Mouse (Mus musculus): ENCODE data around the gene Map3k5. TPM values are rescaled to one million over a fixed set of nuclear protein-coding genes. Genes with fewer than 3 reads are reported as not detected.

Gene Map3k5
- polyA plus RNA-seq (2012; fragmentation: generic; extraction: Trizol), result 0.53 TPM

DNA sequence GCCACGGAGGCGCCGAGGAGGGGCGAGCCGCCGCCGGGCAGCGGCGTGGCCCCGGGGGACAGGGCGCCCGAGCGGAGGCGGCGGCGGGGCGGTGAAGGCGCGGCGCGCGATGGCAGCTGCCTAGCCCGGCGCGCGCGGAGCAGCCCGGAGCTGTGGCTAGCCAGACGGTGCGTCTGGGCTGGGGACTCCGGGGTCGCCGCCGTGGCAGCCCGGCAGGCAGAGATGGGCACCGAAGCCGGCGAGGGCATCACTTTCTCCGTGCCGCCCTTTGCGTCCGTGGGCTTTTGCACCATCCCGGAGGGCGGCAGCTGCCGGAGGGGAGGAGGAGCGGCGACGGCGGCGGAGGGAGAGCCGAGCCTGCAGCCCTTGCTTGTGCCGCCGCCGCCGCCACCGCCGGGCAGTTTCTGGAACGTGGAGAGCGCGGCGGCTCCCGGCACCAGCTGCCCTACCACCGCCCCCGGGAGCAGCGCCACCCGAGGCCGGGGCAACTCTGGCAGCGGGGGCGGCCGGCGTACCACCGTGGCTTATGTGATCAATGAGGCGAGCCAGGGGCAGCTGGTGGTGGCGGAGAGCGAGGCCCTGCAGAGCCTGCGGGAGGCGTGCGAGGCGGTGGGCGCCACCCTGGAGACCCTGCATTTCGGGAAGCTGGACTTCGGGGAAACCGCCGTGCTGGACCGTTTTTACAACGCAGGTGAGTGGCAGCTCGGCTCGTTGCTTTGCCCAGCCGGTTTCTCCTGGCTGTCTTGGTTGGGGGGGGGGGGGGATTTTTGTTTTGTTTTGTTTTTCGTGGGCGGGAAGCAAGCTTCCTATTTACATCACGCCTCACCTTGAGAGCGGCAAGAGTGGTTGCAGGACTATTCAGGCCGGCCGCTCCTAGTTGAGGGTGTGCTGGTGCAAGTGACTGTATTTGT, at the start of gene Map3k5:
TSS of gene Map3k5 (plus strand) at position 89 of the 911 bp plus-strand sequence.
- H3K27me3 ChIP-seq (ENCODE audit: control insufficient read depth, insufficient read depth, insufficient read length), result peaks cover 21% of the 10 kb centered on the region
- peak within 1 kb of the TSS; percentile 10 for H3K4me3 ChIP-seq
- peak within 1 kb of the TSS; percentile 81 for H3K4me2 ChIP-seq (ENCODE audit: low read depth)
- peak within 1 kb of the TSS; percentile 26 for H3ac ChIP-seq (ENCODE audit: control insufficient read depth, insufficient read length)
- no peaks in the 10 kb centered on the region for H3K79me2 ChIP-seq (ENCODE audit: control insufficient read depth, insufficient read depth)
- TF ChIP-seq MYOG (IDR thresholded peaks at IDR 0.05; ENCODE audit: control insufficient read depth in 1 of 3, insufficient read depth in 1 of 3, insufficient read length in 2 of 3, low read depth in 2 of 3) (peak in 1 of 3 experiments; percentile 28), E2F4 (IDR thresholded peaks at IDR 0.05; ENCODE audit: insufficient read depth) (no peak), TCF3 (IDR thresholded peaks at IDR 0.05; ENCODE audit: insufficient read length, low read depth) (no peak), USF1 (IDR thresholded peaks at IDR 0.05; ENCODE audit: low read depth) (no peak), TCF12 (IDR thresholded peaks at IDR 0.05; ENCODE audit: insufficient read depth, poor library complexity, severe bottlenecking) (no peak), CEBPB (IDR thresholded peaks at IDR 0.05; ENCODE audit: insufficient read depth, poor library complexity, severe bottlenecking) (no peak), POLR2AphosphoS2 (IDR thresholded peaks at IDR 0.05; ENCODE audit: insufficient read length, low read depth) (no peak), SRF (IDR thresholded peaks at IDR 0.05; ENCODE audit: control insufficient read depth, insufficient read length, low read depth) (no peak), MYOD1 (IDR thresholded peaks at IDR 0.05; ENCODE audit: control insufficient read depth in 1 of 3, insufficient read length in 2 of 3, low read depth in 2 of 3) (peak in 1 of 3 experiments; percentile 31)
- no peaks in the 10 kb centered on the region for H3K36me3 ChIP-seq (ENCODE audit: control insufficient read depth, insufficient read depth)

DNA sequence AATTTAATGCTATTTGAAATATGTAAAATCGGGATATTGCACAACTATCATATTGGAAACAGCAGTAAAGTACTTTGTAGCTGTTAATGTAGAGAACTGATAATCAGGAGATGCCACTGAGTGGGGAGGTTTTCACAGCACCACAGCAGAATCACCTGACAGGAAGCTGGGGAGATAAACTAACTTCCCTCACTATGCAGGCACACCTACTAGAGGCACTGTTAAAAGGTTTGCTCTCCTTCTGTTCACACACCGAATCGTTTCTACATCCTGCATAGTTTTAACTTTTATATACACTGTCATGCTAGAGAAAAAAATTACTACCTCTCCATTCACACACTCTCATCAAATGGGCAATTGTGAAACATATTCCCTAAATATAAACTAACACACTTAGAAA, 48.0 kb upstream of the Map3k5 start:
- H3K36me3 ChIP-seq (ENCODE audit: control insufficient read depth, insufficient read depth), result no peaks in the 10 kb centered on the region
- H3K4me2 ChIP-seq (ENCODE audit: low read depth), result no peak overlapping the region
- no peak overlapping the region for H3K4me3 ChIP-seq
- TF ChIP-seq CEBPB (IDR thresholded peaks at IDR 0.05; ENCODE audit: insufficient read depth, poor library complexity, severe bottlenecking) (no peak), USF1 (IDR thresholded peaks at IDR 0.05; ENCODE audit: low read depth) (no peak), SRF (IDR thresholded peaks at IDR 0.05; ENCODE audit: control insufficient read depth, insufficient read length, low read depth) (no peak), TCF12 (IDR thresholded peaks at IDR 0.05; ENCODE audit: insufficient read depth, poor library complexity, severe bottlenecking) (no peak), MYOD1 (IDR thresholded peaks at IDR 0.05; ENCODE audit: control insufficient read depth in 1 of 3, insufficient read length in 2 of 3, low read depth in 2 of 3) (no peak), POLR2A (IDR thresholded peaks at IDR 0.05; ENCODE audit: insufficient read length, low read depth) (no peak), E2F4 (IDR thresholded peaks at IDR 0.05; ENCODE audit: insufficient read depth) (no peak), MYOG (IDR thresholded peaks at IDR 0.05; ENCODE audit: control insufficient read depth in 1 of 3, insufficient read depth in 1 of 3, insufficient read length in 2 of 3, low read depth in 2 of 3) (no peak)
- H3K27me3 ChIP-seq (ENCODE audit: control insufficient read depth, insufficient read depth, insufficient read length), result no peaks in the 10 kb centered on the region
- H3K79me2 ChIP-seq (ENCODE audit: control insufficient read depth, insufficient read depth), result no peaks in the 10 kb centered on the region
- no peak overlapping the region for H3ac ChIP-seq (ENCODE audit: control insufficient read depth, insufficient read length)

DNA sequence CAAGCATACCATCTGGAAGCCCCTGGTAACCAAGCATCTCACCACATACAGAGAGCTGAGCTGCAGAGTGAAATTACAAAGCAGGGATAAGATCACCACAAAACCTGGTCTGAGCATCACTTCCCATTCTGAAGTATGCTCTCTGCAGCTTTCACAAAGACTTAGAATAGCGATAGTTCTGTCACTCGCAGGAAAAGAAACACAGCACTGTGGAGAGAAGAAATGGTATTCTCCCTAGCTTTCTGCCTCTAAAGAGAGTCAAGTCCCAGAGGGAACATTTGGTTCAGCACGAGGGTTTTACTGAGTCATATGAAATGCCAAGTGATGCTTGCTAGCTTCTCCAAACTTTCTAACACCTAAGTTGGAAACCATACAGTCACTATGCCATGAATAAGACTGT, 44.4 kb upstream of the Map3k5 start:
- Histone ChIP-seq H3K79me2 (ENCODE audit: control insufficient read depth, insufficient read depth) (no peaks in the 10 kb centered on the region), H3K36me3 (ENCODE audit: control insufficient read depth, insufficient read depth) (no peaks in the 10 kb centered on the region), H3K4me3 (no peak overlapping the region), H3K4me2 (ENCODE audit: low read depth) (no peak overlapping the region), H3K27me3 (ENCODE audit: control insufficient read depth, insufficient read depth, insufficient read length) (no peaks in the 10 kb centered on the region), H3ac (ENCODE audit: control insufficient read depth, insufficient read length) (no peak overlapping the region)
- no peak for TF ChIP-seq MYOG (IDR thresholded peaks at IDR 0.05; ENCODE audit: control insufficient read depth in 1 of 3, insufficient read depth in 1 of 3, insufficient read length in 2 of 3, low read depth in 2 of 3)
- TF ChIP-seq POLR2A (IDR thresholded peaks at IDR 0.05; ENCODE audit: insufficient read length, low read depth), result no peak
- TF ChIP-seq REST (IDR thresholded peaks at IDR 0.05; ENCODE audit: insufficient read depth, insufficient read length), result no peak
- TF ChIP-seq E2F4 (IDR thresholded peaks at IDR 0.05; ENCODE audit: insufficient read depth), result no peak
- TF ChIP-seq TCF3 (IDR thresholded peaks at IDR 0.05; ENCODE audit: insufficient read length, low read depth), result no peak
- TF ChIP-seq CEBPB (IDR thresholded peaks at IDR 0.05; ENCODE audit: insufficient read depth, poor library complexity, severe bottlenecking), result no peak
- no peak for TF ChIP-seq MAX (IDR thresholded peaks at IDR 0.05; ENCODE audit: low read depth)

DNA sequence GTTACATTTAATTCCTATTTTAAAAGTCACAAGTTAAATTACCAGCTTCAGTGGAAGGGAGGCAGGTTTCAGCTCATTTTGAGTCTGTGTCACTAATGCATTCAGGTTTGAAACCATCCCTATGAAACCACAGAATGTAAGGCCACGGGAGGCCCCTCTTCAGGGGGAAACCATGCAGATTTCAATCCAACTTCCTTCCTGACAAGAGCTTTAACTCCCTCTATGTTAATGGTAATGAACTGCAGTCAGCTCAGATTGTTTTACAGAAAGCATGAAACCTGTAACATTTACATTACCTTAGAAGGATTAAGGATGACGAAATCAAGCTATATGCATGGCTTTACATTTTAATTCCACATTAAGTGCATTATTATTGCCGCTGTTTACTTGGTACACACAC, 42.6 kb upstream of the Map3k5 start:
- Histone ChIP-seq H3K27me3 (ENCODE audit: control insufficient read depth, insufficient read depth, insufficient read length) (no peaks in the 10 kb centered on the region), H3K4me3 (no peak overlapping the region), H3K4me2 (ENCODE audit: low read depth) (no peak overlapping the region), H3K79me2 (ENCODE audit: control insufficient read depth, insufficient read depth) (no peaks in the 10 kb centered on the region), H3ac (ENCODE audit: control insufficient read depth, insufficient read length) (no peak overlapping the region), H3K36me3 (ENCODE audit: control insufficient read depth, insufficient read depth) (no peaks in the 10 kb centered on the region)
- no peak for TF ChIP-seq CEBPB (IDR thresholded peaks at IDR 0.05; ENCODE audit: insufficient read depth, poor library complexity, severe bottlenecking)
- TF ChIP-seq POLR2AphosphoS2 (IDR thresholded peaks at IDR 0.05; ENCODE audit: insufficient read length, low read depth), result no peak
- TF ChIP-seq MYOD1 (IDR thresholded peaks at IDR 0.05; ENCODE audit: control insufficient read depth in 1 of 3, insufficient read length in 2 of 3, low read depth in 2 of 3), result no peak

DNA sequence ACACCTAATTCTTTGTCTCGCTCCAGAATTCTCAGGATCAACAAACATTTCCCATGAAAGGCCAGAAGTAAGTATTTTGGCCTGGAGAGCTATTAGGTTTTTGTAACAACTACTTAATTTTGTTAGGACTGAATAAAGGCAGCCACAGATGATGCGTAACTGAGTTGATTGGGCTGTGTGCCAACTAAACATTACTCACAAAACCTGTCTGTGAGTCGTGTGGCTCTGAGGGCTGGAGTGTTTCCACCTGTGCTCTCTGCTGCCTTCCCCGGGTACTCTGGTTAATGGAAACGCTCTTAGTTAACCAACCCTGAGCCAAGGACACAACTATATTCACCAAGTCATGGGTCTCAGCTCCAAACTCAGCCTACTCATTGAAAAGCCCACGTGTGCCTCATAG, 41.1 kb upstream of the Map3k5 start:
- H3K4me3 ChIP-seq, result no peak overlapping the region
- no peaks in the 10 kb centered on the region for H3K36me3 ChIP-seq (ENCODE audit: control insufficient read depth, insufficient read depth)
- no peaks in the 10 kb centered on the region for H3K27me3 ChIP-seq (ENCODE audit: control insufficient read depth, insufficient read depth, insufficient read length)
- no peak for TF ChIP-seq TCF12 (IDR thresholded peaks at IDR 0.05; ENCODE audit: insufficient read depth, poor library complexity, severe bottlenecking)
- no peak for TF ChIP-seq SRF (IDR thresholded peaks at IDR 0.05; ENCODE audit: control insufficient read depth, insufficient read length, low read depth)
- TF ChIP-seq USF1 (IDR thresholded peaks at IDR 0.05; ENCODE audit: low read depth), result no peak
- TF ChIP-seq POLR2A (IDR thresholded peaks at IDR 0.05; ENCODE audit: insufficient read length, low read depth), result no peak
- TF ChIP-seq POLR2AphosphoS2 (IDR thresholded peaks at IDR 0.05; ENCODE audit: insufficient read length, low read depth), result no peak
- no peak for TF ChIP-seq MYOG (IDR thresholded peaks at IDR 0.05; ENCODE audit: control insufficient read depth in 1 of 3, insufficient read depth in 1 of 3, insufficient read length in 2 of 3, low read depth in 2 of 3)
- TF ChIP-seq TCF3 (IDR thresholded peaks at IDR 0.05; ENCODE audit: insufficient read length, low read depth), result no peak
- no peak for TF ChIP-seq MAX (IDR thresholded peaks at IDR 0.05; ENCODE audit: low read depth)
- no peak for TF ChIP-seq CEBPB (IDR thresholded peaks at IDR 0.05; ENCODE audit: insufficient read depth, poor library complexity, severe bottlenecking)
- TF ChIP-seq REST (IDR thresholded peaks at IDR 0.05; ENCODE audit: insufficient read depth, insufficient read length), result no peak
- TF ChIP-seq MYOD1 (IDR thresholded peaks at IDR 0.05; ENCODE audit: control insufficient read depth in 1 of 3, insufficient read length in 2 of 3, low read depth in 2 of 3), result no peak
- TF ChIP-seq E2F4 (IDR thresholded peaks at IDR 0.05; ENCODE audit: insufficient read depth), result no peak
- H3ac ChIP-seq (ENCODE audit: control insufficient read depth, insufficient read length), result no peak overlapping the region
- no peak overlapping the region for H3K4me2 ChIP-seq (ENCODE audit: low read depth)
- no peaks in the 10 kb centered on the region for H3K79me2 ChIP-seq (ENCODE audit: control insufficient read depth, insufficient read depth)
